Mouse (Mus musculus) embryonic fibroblast, embryonic 13.5 days (primary cell): Measurements from ENCODE around the gene Surf6.

Experiments used
- CTCF ChIP-seq: IDR thresholded peaks from 2 replicates; pipeline ENCODE4 v1.5.1; 2011; ENCODE audit warnings: mild to moderate bottlenecking, control low read depth, low read length, moderate library complexity, borderline replicate concordance; ENCODE audit not compliant: insufficient read depth
- POLR2A ChIP-seq: IDR thresholded peaks from 2 replicates; pipeline ENCODE4 v1.6.1; 2011; ENCODE audit warnings: low read depth, mild to moderate bottlenecking, control low read depth, low read length, moderate library complexity

GRCm38 (mm10) chr2:26902467-26903220, at the start of gene Surf6:
- no peak for TF ChIP-seq CTCF
- TF ChIP-seq POLR2A = peak; percentile 73
